Mouse (Mus musculus): ENCODE measurements around the gene Clmn. TPM values are rescaled to one million over a fixed set of nuclear protein-coding genes. Genes with fewer than 3 reads are reported as not detected.
A peak's percentile ranks its signal among the peaks of the same experiment; 100 is the strongest.

Gene Clmn
- polyA plus RNA-seq, 1 experiment from 2014 or later: 4.1 TPM

GRCm38 (mm10) chr12:104743687-104744086 is 121.2 kb downstream of the Clmn start:
- Histone ChIP-seq H3K27ac (replicated peaks; ENCODE audit: low read depth, low read length) (no peak overlapping the region), H3K36me3 (replicated peaks; ENCODE audit: control insufficient read depth, insufficient read depth, low read depth, low read length) (no peaks in the 10 kb centered on the region), H3K9me3 (replicated peaks; ENCODE audit: control insufficient read depth, low read length) (no peaks in the 10 kb centered on the region), H3K4me1 (ENCODE audit: control insufficient read depth, insufficient read depth, low read length) (no peaks in the 10 kb centered on the region), H3K9ac (replicated peaks; ENCODE audit: low read length) (no peak overlapping the region), H3K27me3 (ENCODE audit: control insufficient read depth, insufficient read depth, low read length) (no peaks in the 10 kb centered on the region), H3K4me3 (ENCODE audit: low read depth, low read length) (no peak overlapping the region), H3K4me2 (ENCODE audit: low read depth, low read length) (no peak overlapping the region)
- 81% methylated on average over 4 of the region's 4 CpGs for WGBS
- DNase-seq (ENCODE audit: low spot score) (peak; percentile 38), ATAC-seq (replicated peaks; ENCODE audit: insufficient number of reproducible peaks, low FRiP score, low TSS enrichment, low read depth) (peak; percentile 67; the same call in 1 of the 2 replicates)

GRCm38 (mm10) chr12:104742247-104742646 is 122.6 kb downstream of the Clmn start:
- no peak for ATAC-seq (replicated peaks; ENCODE audit: insufficient number of reproducible peaks, low FRiP score, low TSS enrichment, low read depth)
- no peak overlapping the region for H3K9ac ChIP-seq (replicated peaks; ENCODE audit: low read length)
- H3K4me1 ChIP-seq (ENCODE audit: control insufficient read depth, insufficient read depth, low read length): no peaks in the 10 kb centered on the region
- no peaks in the 10 kb centered on the region for H3K27me3 ChIP-seq (ENCODE audit: control insufficient read depth, insufficient read depth, low read length)
- no peak overlapping the region for H3K4me3 ChIP-seq (ENCODE audit: low read depth, low read length)
- H3K9me3 ChIP-seq (replicated peaks; ENCODE audit: control insufficient read depth, low read length): no peaks in the 10 kb centered on the region
- H3K27ac ChIP-seq (replicated peaks; ENCODE audit: low read depth, low read length): no peak overlapping the region
- H3K36me3 ChIP-seq (replicated peaks; ENCODE audit: control insufficient read depth, insufficient read depth, low read depth, low read length): no peaks in the 10 kb centered on the region
- no peak for DNase-seq (ENCODE audit: low spot score)
- 85% methylated on average over 6 of the region's 6 CpGs for WGBS
- H3K4me2 ChIP-seq (ENCODE audit: low read depth, low read length): no peak overlapping the region

GRCm38 (mm10) chr12:104740841-104741787 is 123.8 kb downstream of the Clmn start:
- ATAC-seq (replicated peaks; ENCODE audit: insufficient number of reproducible peaks, low FRiP score, low TSS enrichment, low read depth) (no peak), DNase-seq (ENCODE audit: low spot score) (no peak)
- no peaks in the 10 kb centered on the region for H3K27me3 ChIP-seq (ENCODE audit: control insufficient read depth, insufficient read depth, low read length)
- no peaks in the 10 kb centered on the region for H3K4me1 ChIP-seq (ENCODE audit: control insufficient read depth, insufficient read depth, low read length)
- H3K4me2 ChIP-seq (ENCODE audit: low read depth, low read length): no peak overlapping the region
- H3K9ac ChIP-seq (replicated peaks; ENCODE audit: low read length): no peak overlapping the region
- no peaks in the 10 kb centered on the region; the same call in 1 of the 2 replicates for H3K36me3 ChIP-seq (replicated peaks; ENCODE audit: control insufficient read depth, insufficient read depth, low read depth, low read length)
- H3K9me3 ChIP-seq (replicated peaks; ENCODE audit: control insufficient read depth, low read length): no peaks in the 10 kb centered on the region
- H3K4me3 ChIP-seq (ENCODE audit: low read depth, low read length): no peak overlapping the region
- WGBS: 71% methylated on average over 12 of the region's 12 CpGs
- no peak overlapping the region for H3K27ac ChIP-seq (replicated peaks; ENCODE audit: low read depth, low read length)

GRCm38 (mm10) chr12:104738931-104739330 is 125.9 kb downstream of the Clmn start:
- no peak for DNase-seq (ENCODE audit: low spot score)
- Histone ChIP-seq H3K36me3 (replicated peaks; ENCODE audit: control insufficient read depth, insufficient read depth, low read depth, low read length) (no peaks in the 10 kb centered on the region; the same call in 1 of the 2 replicates), H3K4me2 (ENCODE audit: low read depth, low read length) (no peak overlapping the region), H3K27me3 (ENCODE audit: control insufficient read depth, insufficient read depth, low read length) (no peaks in the 10 kb centered on the region), H3K27ac (replicated peaks; ENCODE audit: low read depth, low read length) (no peak overlapping the region), H3K9ac (replicated peaks; ENCODE audit: low read length) (no peak overlapping the region), H3K4me3 (ENCODE audit: low read depth, low read length) (no peak overlapping the region), H3K4me1 (ENCODE audit: control insufficient read depth, insufficient read depth, low read length) (no peaks in the 10 kb centered on the region), H3K9me3 (replicated peaks; ENCODE audit: control insufficient read depth, low read length) (no peaks in the 10 kb centered on the region)
- no peak for ATAC-seq (replicated peaks; ENCODE audit: insufficient number of reproducible peaks, low FRiP score, low TSS enrichment, low read depth)
- WGBS: 79% methylated on average over 3 of the region's 3 CpGs

GRCm38 (mm10) chr12:104738446-104738845 is 126.4 kb downstream of the Clmn start:
- Histone ChIP-seq H3K4me2 (ENCODE audit: low read depth, low read length) (no peak overlapping the region), H3K36me3 (replicated peaks; ENCODE audit: control insufficient read depth, insufficient read depth, low read depth, low read length) (no peaks in the 10 kb centered on the region; the same call in 1 of the 2 replicates), H3K9me3 (replicated peaks; ENCODE audit: control insufficient read depth, low read length) (no peaks in the 10 kb centered on the region), H3K27ac (replicated peaks; ENCODE audit: low read depth, low read length) (no peak overlapping the region), H3K9ac (replicated peaks; ENCODE audit: low read length) (no peak overlapping the region), H3K4me3 (ENCODE audit: low read depth, low read length) (no peak overlapping the region), H3K27me3 (ENCODE audit: control insufficient read depth, insufficient read depth, low read length) (no peaks in the 10 kb centered on the region), H3K4me1 (ENCODE audit: control insufficient read depth, insufficient read depth, low read length) (no peaks in the 10 kb centered on the region)
- ATAC-seq (replicated peaks; ENCODE audit: insufficient number of reproducible peaks, low FRiP score, low TSS enrichment, low read depth): no peak
- DNase-seq (ENCODE audit: low spot score): no peak
- WGBS: 84% methylated on average over 9 of the region's 9 CpGs

GRCm38 (mm10) chr12:104737666-104738065 is 127.2 kb downstream of the Clmn start:
- Histone ChIP-seq H3K27me3 (ENCODE audit: control insufficient read depth, insufficient read depth, low read length) (no peaks in the 10 kb centered on the region), H3K36me3 (replicated peaks; ENCODE audit: control insufficient read depth, insufficient read depth, low read depth, low read length) (no peaks in the 10 kb centered on the region; the same call in 1 of the 2 replicates), H3K4me3 (ENCODE audit: low read depth, low read length) (no peak overlapping the region), H3K27ac (replicated peaks; ENCODE audit: low read depth, low read length) (no peak overlapping the region), H3K9me3 (replicated peaks; ENCODE audit: control insufficient read depth, low read length) (no peaks in the 10 kb centered on the region), H3K4me2 (ENCODE audit: low read depth, low read length) (no peak overlapping the region), H3K9ac (replicated peaks; ENCODE audit: low read length) (no peak overlapping the region), H3K4me1 (ENCODE audit: control insufficient read depth, insufficient read depth, low read length) (no peaks in the 10 kb centered on the region)
- 92% methylated on average over 10 of the region's 10 CpGs for WGBS
- DNase-seq (ENCODE audit: low spot score): no peak
- no peak for ATAC-seq (replicated peaks; ENCODE audit: insufficient number of reproducible peaks, low FRiP score, low TSS enrichment, low read depth)

- Histone ChIP-seq H3K36me3 (replicated peaks; ENCODE audit: control insufficient read depth, insufficient read depth, low read depth, low read length) (no peaks in the 10 kb centered on the region; the same call in 1 of the 2 replicates), H3K27me3 (ENCODE audit: control insufficient read depth, insufficient read depth, low read length) (no peaks in the 10 kb centered on the region), H3K27ac (replicated peaks; ENCODE audit: low read depth, low read length) (no peak overlapping the region), H3K9me3 (replicated peaks; ENCODE audit: control insufficient read depth, low read length) (no peaks in the 10 kb centered on the region), H3K4me2 (ENCODE audit: low read depth, low read length) (no peak overlapping the region), H3K4me3 (ENCODE audit: low read depth, low read length) (no peak overlapping the region), H3K4me1 (ENCODE audit: control insufficient read depth, insufficient read depth, low read length) (no peaks in the 10 kb centered on the region), H3K9ac (replicated peaks; ENCODE audit: low read length) (no peak overlapping the region)
- no peak for ATAC-seq (replicated peaks; ENCODE audit: insufficient number of reproducible peaks, low FRiP score, low TSS enrichment, low read depth)
- WGBS: 78% methylated on average over 3 of the region's 3 CpGs
- no peak for DNase-seq (ENCODE audit: low spot score)
These were observed 128.9 kb downstream of the Clmn start for GRCm38 (mm10) chr12:104735993-104736395.

- Histone ChIP-seq H3K9ac (replicated peaks; ENCODE audit: low read length) (no peak overlapping the region), H3K4me1 (ENCODE audit: control insufficient read depth, insufficient read depth, low read length) (no peaks in the 10 kb centered on the region), H3K27ac (replicated peaks; ENCODE audit: low read depth, low read length) (no peak overlapping the region), H3K9me3 (replicated peaks; ENCODE audit: control insufficient read depth, low read length) (no peaks in the 10 kb centered on the region), H3K36me3 (replicated peaks; ENCODE audit: control insufficient read depth, insufficient read depth, low read depth, low read length) (no peaks in the 10 kb centered on the region; the same call in 1 of the 2 replicates), H3K4me2 (ENCODE audit: low read depth, low read length) (no peak overlapping the region), H3K27me3 (ENCODE audit: control insufficient read depth, insufficient read depth, low read length) (no peaks in the 10 kb centered on the region), H3K4me3 (ENCODE audit: low read depth, low read length) (no peak overlapping the region)
- ATAC-seq (replicated peaks; ENCODE audit: insufficient number of reproducible peaks, low FRiP score, low TSS enrichment, low read depth) (no peak), DNase-seq (ENCODE audit: low spot score) (no peak)
These were observed 131.7 kb downstream of the Clmn start for GRCm38 (mm10) chr12:104733165-104733564.

All from embryonic facial prominence, embryonic 11.5 days (tissue).